Mouse (Mus musculus): ENCODE results near the gene Themis. TPM values are rescaled to one million over a fixed set of nuclear protein-coding genes. Genes with fewer than 3 reads are reported as not detected.

Themis gene
- total and polyA plus RNA-seq, 2 experiments from 2014 or later: not detected

- WGBS: 85% methylated on average over 2 of the region's 2 CpGs
- no peak overlapping the region for H3K4me3 ChIP-seq (ENCODE audit: low read depth, low read length)
- H3K27ac ChIP-seq (ENCODE audit: low read depth): no peak overlapping the region
- ATAC-seq (ENCODE audit: insufficient read depth, low read depth) (no peak), DNase-seq (ENCODE audit: low spot score) (no peak)
- no peaks in the 10 kb centered on the region for H3K4me1 ChIP-seq (ENCODE audit: control insufficient read depth, insufficient read depth)
- no peaks in the 10 kb centered on the region for H3K27me3 ChIP-seq (ENCODE audit: control insufficient read depth, insufficient read depth, low read length)
- H3K9ac ChIP-seq (replicated peaks; ENCODE audit: low read depth, low read length): no peak overlapping the region
- H3K4me2 ChIP-seq (ENCODE audit: low read depth, low read length): no peak overlapping the region
- TF ChIP-seq EP300 (IDR thresholded peaks at IDR 0.05; ENCODE audit: low read depth) (no peak), CTCF (IDR thresholded peaks at IDR 0.05; ENCODE audit: low read depth) (no peak)
- no peaks in the 10 kb centered on the region for H3K9me3 ChIP-seq (replicated peaks; ENCODE audit: control insufficient read depth, low read length)
- no peaks in the 10 kb centered on the region for H3K36me3 ChIP-seq (replicated peaks; ENCODE audit: control insufficient read depth, insufficient read depth, low read length)
These were observed 7.2 kb downstream of the Themis start for GRCm38 (mm10) chr10:28675337-28675736.

- H3K9me3 ChIP-seq (replicated peaks; ENCODE audit: control insufficient read depth, low read length): no peaks in the 10 kb centered on the region
- no peaks in the 10 kb centered on the region for H3K27me3 ChIP-seq (ENCODE audit: control insufficient read depth, insufficient read depth, low read length)
- ATAC-seq (ENCODE audit: insufficient read depth, low read depth) (no peak), DNase-seq (ENCODE audit: low spot score) (no peak)
- no peak overlapping the region for H3K27ac ChIP-seq (ENCODE audit: low read depth)
- H3K4me1 ChIP-seq (ENCODE audit: control insufficient read depth, insufficient read depth): no peaks in the 10 kb centered on the region
- no peaks in the 10 kb centered on the region for H3K36me3 ChIP-seq (replicated peaks; ENCODE audit: control insufficient read depth, insufficient read depth, low read length)
- no peak overlapping the region for H3K4me2 ChIP-seq (ENCODE audit: low read depth, low read length)
- H3K4me3 ChIP-seq (ENCODE audit: low read depth, low read length): no peak overlapping the region
- TF ChIP-seq EP300 (IDR thresholded peaks at IDR 0.05; ENCODE audit: low read depth): no peak
- no peak for TF ChIP-seq CTCF (IDR thresholded peaks at IDR 0.05; ENCODE audit: low read depth)
- 52% methylated on average over 6 of the region's 6 CpGs for WGBS
- H3K9ac ChIP-seq (replicated peaks; ENCODE audit: low read depth, low read length): no peak overlapping the region
These were observed 26.8 kb downstream of the Themis start for GRCm38 (mm10) chr10:28694981-28695380.

GRCm38 (mm10) chr10:28696032-28696431 is 27.9 kb downstream of the Themis start:
- DNase-seq (ENCODE audit: low spot score): no peak
- Histone ChIP-seq H3K27me3 (ENCODE audit: control insufficient read depth, insufficient read depth, low read length) (no peaks in the 10 kb centered on the region), H3K9me3 (replicated peaks; ENCODE audit: control insufficient read depth, low read length) (no peaks in the 10 kb centered on the region), H3K36me3 (replicated peaks; ENCODE audit: control insufficient read depth, insufficient read depth, low read length) (no peaks in the 10 kb centered on the region), H3K4me2 (ENCODE audit: low read depth, low read length) (no peak overlapping the region), H3K27ac (ENCODE audit: low read depth) (no peak overlapping the region), H3K4me1 (ENCODE audit: control insufficient read depth, insufficient read depth) (no peaks in the 10 kb centered on the region), H3K4me3 (ENCODE audit: low read depth, low read length) (no peak overlapping the region), H3K9ac (replicated peaks; ENCODE audit: low read depth, low read length) (no peak overlapping the region)
- WGBS: 84% methylated on average over 1 of the region's 1 CpGs
- no peak for ATAC-seq (ENCODE audit: insufficient read depth, low read depth)
- TF ChIP-seq EP300 (IDR thresholded peaks at IDR 0.05; ENCODE audit: low read depth): no peak
- no peak for TF ChIP-seq CTCF (IDR thresholded peaks at IDR 0.05; ENCODE audit: low read depth)

DNA sequence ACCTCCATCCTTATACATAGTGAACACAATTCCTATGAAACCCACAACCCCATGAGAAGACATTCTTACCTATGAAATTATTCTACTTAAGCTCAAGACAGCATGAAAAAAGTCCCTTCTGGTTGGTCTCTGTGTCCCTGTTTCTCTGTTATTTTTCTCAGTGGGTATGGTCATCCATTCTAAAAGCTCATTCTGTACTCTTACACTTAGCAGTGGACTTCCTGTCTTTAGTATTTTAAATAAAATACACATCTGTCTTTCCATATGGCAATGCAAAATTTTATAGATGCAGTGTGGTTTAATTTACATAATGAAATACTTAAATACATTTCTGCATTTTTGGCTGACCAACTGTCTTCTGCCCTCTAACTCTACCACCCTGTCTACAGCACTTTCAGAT is 30.0 kb downstream of the Themis start:
- no peak for DNase-seq (ENCODE audit: low spot score)
- H3K9ac ChIP-seq (replicated peaks; ENCODE audit: low read depth, low read length): no peak overlapping the region
- no peak overlapping the region for H3K4me3 ChIP-seq (ENCODE audit: low read depth, low read length)
- H3K9me3 ChIP-seq (replicated peaks; ENCODE audit: control insufficient read depth, low read length): no peaks in the 10 kb centered on the region
- no peak overlapping the region for H3K4me2 ChIP-seq (ENCODE audit: low read depth, low read length)
- no peaks in the 10 kb centered on the region for H3K27me3 ChIP-seq (ENCODE audit: control insufficient read depth, insufficient read depth, low read length)
- H3K27ac ChIP-seq (ENCODE audit: low read depth): no peak overlapping the region
- H3K36me3 ChIP-seq (replicated peaks; ENCODE audit: control insufficient read depth, insufficient read depth, low read length): no peaks in the 10 kb centered on the region
- no peaks in the 10 kb centered on the region for H3K4me1 ChIP-seq (ENCODE audit: control insufficient read depth, insufficient read depth)
- no peak for ATAC-seq (ENCODE audit: insufficient read depth, low read depth)
- no peak for TF ChIP-seq EP300 (IDR thresholded peaks at IDR 0.05; ENCODE audit: low read depth)
- TF ChIP-seq CTCF (IDR thresholded peaks at IDR 0.05; ENCODE audit: low read depth): no peak

- no peaks in the 10 kb centered on the region for H3K9me3 ChIP-seq (replicated peaks; ENCODE audit: control insufficient read depth, low read length)
These were observed 53.7 kb downstream of the Themis start for GRCm38 (mm10) chr10:28721828-28722227.

DNA sequence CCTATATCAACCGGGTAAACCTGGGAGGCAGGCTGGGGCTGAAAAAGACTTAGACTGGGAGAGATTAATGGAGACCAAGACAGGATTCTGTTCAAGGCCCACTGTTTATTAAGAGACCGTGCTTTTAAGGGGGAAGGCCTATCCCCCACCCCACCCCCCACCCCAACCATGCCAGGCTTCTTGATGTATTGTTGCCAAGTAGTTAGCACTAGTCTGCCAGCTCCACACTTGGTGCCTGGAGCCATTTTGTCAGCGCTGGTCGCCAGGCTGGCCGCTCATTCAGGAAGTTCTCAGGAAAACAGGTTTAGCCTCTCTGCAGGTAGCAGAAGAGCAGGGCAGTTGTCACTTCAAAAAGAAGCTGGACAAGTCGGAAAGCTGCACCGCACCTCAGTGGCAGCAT is 55.1 kb downstream of the Themis start:
- Histone ChIP-seq H3K4me1 (ENCODE audit: control insufficient read depth, insufficient read depth) (no peaks in the 10 kb centered on the region), H3K27me3 (ENCODE audit: control insufficient read depth, insufficient read depth, low read length) (no peaks in the 10 kb centered on the region), H3K4me3 (ENCODE audit: low read depth, low read length) (no peak overlapping the region), H3K9me3 (replicated peaks; ENCODE audit: control insufficient read depth, low read length) (no peaks in the 10 kb centered on the region), H3K27ac (ENCODE audit: low read depth) (no peak overlapping the region), H3K36me3 (replicated peaks; ENCODE audit: control insufficient read depth, insufficient read depth, low read length) (no peaks in the 10 kb centered on the region), H3K4me2 (ENCODE audit: low read depth, low read length) (no peak overlapping the region), H3K9ac (replicated peaks; ENCODE audit: low read depth, low read length) (no peak overlapping the region)
- no peak for ATAC-seq (ENCODE audit: insufficient read depth, low read depth)
- WGBS: 88% methylated on average over 7 of the region's 7 CpGs
- no peak for DNase-seq (ENCODE audit: low spot score)
- TF ChIP-seq EP300 (IDR thresholded peaks at IDR 0.05; ENCODE audit: low read depth) (no peak), CTCF (IDR thresholded peaks at IDR 0.05; ENCODE audit: low read depth) (no peak)

More at GRCm38 (mm10) chr10:28721828-28722227, 53.7 kb downstream of the Themis start:
- 66% methylated on average over 3 of the region's 3 CpGs for WGBS
- TF ChIP-seq CTCF (IDR thresholded peaks at IDR 0.05; ENCODE audit: low read depth) (no peak), EP300 (IDR thresholded peaks at IDR 0.05; ENCODE audit: low read depth) (no peak)
- ATAC-seq (ENCODE audit: insufficient read depth, low read depth) (no peak), DNase-seq (ENCODE audit: low spot score) (no peak)
- Histone ChIP-seq H3K4me2 (ENCODE audit: low read depth, low read length) (no peak overlapping the region), H3K36me3 (replicated peaks; ENCODE audit: control insufficient read depth, insufficient read depth, low read length) (no peaks in the 10 kb centered on the region), H3K9ac (replicated peaks; ENCODE audit: low read depth, low read length) (no peak overlapping the region), H3K4me1 (ENCODE audit: control insufficient read depth, insufficient read depth) (no peaks in the 10 kb centered on the region), H3K27me3 (ENCODE audit: control insufficient read depth, insufficient read depth, low read length) (no peaks in the 10 kb centered on the region), H3K27ac (ENCODE audit: low read depth) (no peak overlapping the region), H3K4me3 (ENCODE audit: low read depth, low read length) (no peak overlapping the region)

Measured in heart, postnatal 0 days (tissue).